Mouse (Mus musculus): ENCODE measurements around the gene Srek1ip1. TPM values are rescaled to one million over a fixed set of nuclear protein-coding genes. Genes with fewer than 3 reads are reported as not detected.
A peak's percentile ranks its signal among the peaks of the same experiment; 100 is the strongest.

Gene Srek1ip1
- polyA plus RNA-seq (2016; fragmentation: Nextera tagmentation; extraction: Ambion mirVana) = 23.5 and 24.1 TPM in 2 replicates

GRCm38 (mm10) chr13:104792184-104792583, at the start of gene Srek1ip1:
Gene Srek1ip1 (plus strand): TSS chr13:104792484.
- Histone ChIP-seq H3K9ac (replicated peaks) (no peak within 1 kb of the TSS), H3K4me3 (no peak within 1 kb of the TSS), H3K27ac (replicated peaks) (no peak within 1 kb of the TSS), H3K36me3 (peaks cover 18% of the 10 kb centered on the region), H3K27me3 (no peaks in the 10 kb centered on the region), H3K4me2 (replicated peaks) (no peak within 1 kb of the TSS), H3K9me3 (no peaks in the 10 kb centered on the region), H3K4me1 (no peaks in the 10 kb centered on the region)
- ATAC-seq (ENCODE audit: low FRiP score, low read depth) = no peak
- 91% methylated on average over 11 of the region's 11 CpGs for WGBS

DNA sequence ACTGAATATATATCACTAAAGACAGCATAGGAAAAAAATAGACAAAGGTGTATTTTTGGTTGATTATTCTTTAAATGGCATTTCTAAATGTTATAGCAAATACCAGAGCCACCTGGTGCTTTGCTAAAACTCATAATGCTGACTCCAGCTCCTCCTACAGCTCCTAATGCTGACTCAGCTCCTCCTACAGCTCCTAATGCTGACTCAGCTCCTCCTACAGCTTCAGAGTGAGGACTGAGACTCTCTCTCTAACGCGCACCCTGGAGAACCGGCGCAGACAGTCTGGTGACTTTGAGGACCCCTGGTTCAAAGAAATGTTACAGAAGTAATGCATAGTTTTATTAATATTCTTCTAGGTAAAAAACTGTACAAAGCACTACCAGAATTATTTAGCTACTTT, 49.4 kb upstream of the Srek1ip1 start:
- no peaks in the 10 kb centered on the region for H3K27me3 ChIP-seq
- no peaks in the 10 kb centered on the region for H3K9me3 ChIP-seq
- no peaks in the 10 kb centered on the region for H3K36me3 ChIP-seq
- H3K27ac ChIP-seq (replicated peaks) = no peak overlapping the region
- ATAC-seq (ENCODE audit: low FRiP score, low read depth) = no peak
- 92% methylated on average over 4 of the region's 4 CpGs for WGBS
- H3K4me2 ChIP-seq (replicated peaks) = no peak overlapping the region
- no peaks in the 10 kb centered on the region for H3K4me1 ChIP-seq
- no peak overlapping the region for H3K4me3 ChIP-seq
- H3K9ac ChIP-seq (replicated peaks) = no peak overlapping the region

DNA sequence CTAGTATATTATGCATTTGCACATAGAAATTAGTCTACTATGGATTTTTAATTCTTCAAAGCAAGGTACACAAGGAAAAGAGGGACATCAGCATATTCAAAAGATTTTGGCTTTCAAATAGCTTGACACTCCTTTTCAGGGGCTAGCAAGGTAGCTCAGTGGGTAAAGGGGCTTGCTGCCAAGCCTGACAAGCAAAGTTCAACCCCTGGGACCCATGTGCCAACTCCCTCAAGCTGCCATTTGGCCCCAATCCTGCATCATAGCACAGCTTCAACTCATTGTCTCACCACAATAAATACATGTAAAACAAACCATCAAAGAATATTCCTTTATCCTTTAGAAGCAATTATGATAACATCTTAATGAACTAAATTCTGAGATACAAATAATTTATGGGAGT, 45.3 kb upstream of the Srek1ip1 start:
- ATAC-seq (ENCODE audit: low FRiP score, low read depth) = no peak
- H3K4me2 ChIP-seq (replicated peaks) = no peak overlapping the region
- no peak overlapping the region for H3K9ac ChIP-seq (replicated peaks)
- no peaks in the 10 kb centered on the region for H3K9me3 ChIP-seq
- H3K27ac ChIP-seq (replicated peaks) = no peak overlapping the region
- H3K4me1 ChIP-seq = no peaks in the 10 kb centered on the region
- no peaks in the 10 kb centered on the region for H3K27me3 ChIP-seq
- H3K4me3 ChIP-seq = no peak overlapping the region
- H3K36me3 ChIP-seq = no peaks in the 10 kb centered on the region

DNA sequence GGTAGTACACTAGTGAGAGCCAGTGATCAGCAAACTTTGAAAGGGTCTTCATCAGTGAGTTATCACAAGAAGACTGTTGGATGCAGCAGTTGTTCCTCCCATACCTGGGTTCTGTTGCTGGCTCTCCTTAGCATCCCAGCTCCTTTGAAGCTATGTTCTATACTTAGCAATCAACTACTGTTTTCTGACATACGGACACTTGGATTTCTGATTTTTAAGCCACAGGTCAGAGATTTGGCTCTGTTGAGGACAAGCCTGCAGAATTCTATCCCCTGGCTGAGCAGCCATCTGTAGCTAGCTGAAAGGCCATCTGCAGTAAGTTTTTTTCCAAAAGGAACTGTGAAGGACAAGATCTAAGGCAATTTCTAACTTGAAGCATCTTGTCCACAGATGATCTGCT, 32.9 kb upstream of the Srek1ip1 start:
- no peak overlapping the region for H3K4me2 ChIP-seq (replicated peaks)
- no peaks in the 10 kb centered on the region for H3K9me3 ChIP-seq
- WGBS = 96% methylated on average over 1 of the region's 1 CpGs
- no peaks in the 10 kb centered on the region for H3K4me1 ChIP-seq
- no peaks in the 10 kb centered on the region for H3K36me3 ChIP-seq
- H3K27ac ChIP-seq (replicated peaks) = no peak overlapping the region
- H3K4me3 ChIP-seq = no peak overlapping the region
- H3K9ac ChIP-seq (replicated peaks) = no peak overlapping the region
- H3K27me3 ChIP-seq = no peaks in the 10 kb centered on the region
- ATAC-seq (ENCODE audit: low FRiP score, low read depth) = no peak

- H3K27me3 ChIP-seq = no peaks in the 10 kb centered on the region
- WGBS = 94% methylated on average over 4 of the region's 4 CpGs
- H3K4me1 ChIP-seq = no peaks in the 10 kb centered on the region
- H3K4me2 ChIP-seq (replicated peaks) = no peak overlapping the region
- H3K27ac ChIP-seq (replicated peaks) = no peak overlapping the region
- no peaks in the 10 kb centered on the region for H3K9me3 ChIP-seq
- no peak overlapping the region for H3K9ac ChIP-seq (replicated peaks)
- no peaks in the 10 kb centered on the region for H3K36me3 ChIP-seq
- H3K4me3 ChIP-seq = no peak overlapping the region
- no peak for ATAC-seq (ENCODE audit: low FRiP score, low read depth)
These were observed 29.9 kb upstream of the Srek1ip1 start for GRCm38 (mm10) chr13:104762401-104762800.

- no peaks in the 10 kb centered on the region for H3K9me3 ChIP-seq
- no peak overlapping the region for H3K27ac ChIP-seq (replicated peaks)
- no peaks in the 10 kb centered on the region for H3K36me3 ChIP-seq
- H3K4me2 ChIP-seq (replicated peaks) = no peak overlapping the region
- ATAC-seq (ENCODE audit: low FRiP score, low read depth) = no peak
- H3K9ac ChIP-seq (replicated peaks) = no peak overlapping the region
- no peak overlapping the region for H3K4me3 ChIP-seq
- H3K27me3 ChIP-seq = no peaks in the 10 kb centered on the region
- WGBS = 83% methylated on average over 3 of the region's 3 CpGs
- no peaks in the 10 kb centered on the region for H3K4me1 ChIP-seq
These were observed 29.1 kb upstream of the Srek1ip1 start for GRCm38 (mm10) chr13:104763193-104763592.

DNA sequence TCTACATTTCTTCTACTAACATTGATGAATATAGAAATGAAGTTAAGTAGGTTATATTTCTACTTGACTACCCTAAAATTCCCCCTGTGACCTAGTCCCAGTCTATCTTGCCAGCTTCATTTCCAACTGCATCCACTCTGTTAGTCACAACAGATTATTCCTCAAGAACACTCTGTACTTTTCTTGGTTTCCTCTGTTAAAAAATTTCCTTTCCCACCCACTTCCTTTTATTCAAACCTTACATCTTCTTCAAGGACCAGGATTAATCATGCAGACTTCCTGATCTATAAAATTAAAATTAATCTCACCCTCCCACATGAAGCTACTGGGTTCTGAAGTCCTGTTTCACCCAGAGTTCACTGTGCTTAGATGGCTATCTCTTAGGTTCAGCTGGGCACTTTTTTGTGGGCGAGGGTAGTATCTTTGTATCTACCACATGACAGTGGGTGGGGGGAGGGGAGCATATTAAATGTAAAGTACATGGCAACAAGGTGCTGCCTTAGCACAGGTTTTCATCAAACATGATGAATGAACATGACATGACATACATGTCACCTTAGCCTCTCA, 13.1 kb upstream of the Srek1ip1 start:
- Histone ChIP-seq H3K4me3 (no peak overlapping the region), H3K27me3 (no peaks in the 10 kb centered on the region), H3K27ac (replicated peaks) (no peak overlapping the region), H3K4me1 (no peaks in the 10 kb centered on the region), H3K4me2 (replicated peaks) (no peak overlapping the region), H3K36me3 (peaks cover 19% of the 10 kb centered on the region), H3K9ac (replicated peaks) (no peak overlapping the region), H3K9me3 (no peaks in the 10 kb centered on the region)
- ATAC-seq (ENCODE audit: low FRiP score, low read depth) = no peak
- WGBS = 92% methylated on average over 1 of the region's 1 CpGs

GRCm38 (mm10) chr13:104787260-104787659, 5.0 kb upstream of the Srek1ip1 start:
- 87% methylated on average over 4 of the region's 4 CpGs for WGBS
- Histone ChIP-seq H3K27me3 (no peaks in the 10 kb centered on the region), H3K9me3 (no peaks in the 10 kb centered on the region), H3K9ac (replicated peaks) (no peak overlapping the region), H3K4me2 (replicated peaks) (no peak overlapping the region), H3K27ac (replicated peaks) (no peak overlapping the region), H3K4me3 (no peak overlapping the region), H3K4me1 (no peaks in the 10 kb centered on the region), H3K36me3 (peaks cover 27% of the 10 kb centered on the region)
- ATAC-seq (ENCODE audit: low FRiP score, low read depth) = no peak

GRCm38 (mm10) chr13:104789663-104790062, 2.6 kb upstream of the Srek1ip1 start:
- no peaks in the 10 kb centered on the region for H3K4me1 ChIP-seq
- no peaks in the 10 kb centered on the region for H3K9me3 ChIP-seq
- ATAC-seq (ENCODE audit: low FRiP score, low read depth) = peak; percentile 75; the same call in 1 of the 2 replicates
- no peak overlapping the region for H3K27ac ChIP-seq (replicated peaks)
- H3K4me3 ChIP-seq = no peak overlapping the region
- peaks cover 17% of the 10 kb centered on the region for H3K36me3 ChIP-seq
- no peaks in the 10 kb centered on the region for H3K27me3 ChIP-seq
- no peak overlapping the region for H3K4me2 ChIP-seq (replicated peaks)
- no peak overlapping the region for H3K9ac ChIP-seq (replicated peaks)
- WGBS = 26% methylated on average over 2 of the region's 2 CpGs

- WGBS = 86% methylated on average over 3 of the region's 3 CpGs
- Histone ChIP-seq H3K27me3 (no peaks in the 10 kb centered on the region), H3K4me3 (no peak overlapping the region), H3K27ac (replicated peaks) (no peak overlapping the region), H3K9me3 (no peaks in the 10 kb centered on the region), H3K4me1 (no peaks in the 10 kb centered on the region), H3K36me3 (peaks cover 25% of the 10 kb centered on the region), H3K4me2 (replicated peaks) (no peak overlapping the region), H3K9ac (replicated peaks) (no peak overlapping the region)
- no peak for ATAC-seq (ENCODE audit: low FRiP score, low read depth)
These were observed 2.1 kb downstream of the Srek1ip1 start for GRCm38 (mm10) chr13:104794421-104794820.

- Histone ChIP-seq H3K27ac (replicated peaks) (no peak overlapping the region), H3K9me3 (no peaks in the 10 kb centered on the region), H3K36me3 (peaks cover 19% of the 10 kb centered on the region; the same call in 1 of the 2 replicates), H3K9ac (replicated peaks) (no peak overlapping the region), H3K4me2 (replicated peaks) (no peak overlapping the region), H3K4me1 (no peaks in the 10 kb centered on the region), H3K27me3 (no peaks in the 10 kb centered on the region), H3K4me3 (no peak overlapping the region)
- no peak for ATAC-seq (ENCODE audit: low FRiP score, low read depth)
- 95% methylated on average over 8 of the region's 8 CpGs for WGBS
These were observed 6.8 kb downstream of the Srek1ip1 start for GRCm38 (mm10) chr13:104799067-104799466.

DNA sequence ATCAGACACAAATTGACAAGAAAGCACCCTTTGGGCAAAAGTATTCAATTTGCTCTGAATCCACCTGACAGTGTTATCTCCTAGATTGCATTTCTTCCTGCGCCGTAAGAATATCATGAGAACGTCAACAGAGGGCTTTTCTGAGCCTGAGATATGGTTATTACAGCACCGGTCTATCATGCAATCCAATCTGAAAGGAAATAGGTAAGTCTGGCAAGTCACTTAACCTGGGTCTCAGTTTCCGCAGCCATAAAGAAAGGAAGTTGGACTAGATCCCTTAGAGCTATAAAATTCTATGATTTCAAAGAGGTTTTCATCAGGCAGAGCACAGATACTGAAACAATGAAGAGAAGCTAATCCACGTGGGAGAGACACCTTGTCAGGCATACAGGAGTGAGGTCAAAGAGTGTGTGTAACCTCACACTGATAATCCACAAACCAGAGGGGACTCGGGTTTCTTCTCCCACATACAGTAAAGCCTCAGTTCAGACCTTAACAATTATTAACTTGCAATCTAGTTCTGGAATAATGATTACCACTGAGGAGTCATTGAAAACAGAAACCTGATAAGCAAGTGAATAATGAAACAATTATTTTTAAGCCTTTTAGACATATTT, 7.4 kb downstream of the Srek1ip1 start:
- Histone ChIP-seq H3K9ac (replicated peaks) (no peak overlapping the region), H3K4me1 (no peaks in the 10 kb centered on the region), H3K36me3 (peaks cover 16% of the 10 kb centered on the region; the same call in 1 of the 2 replicates), H3K27me3 (no peaks in the 10 kb centered on the region), H3K9me3 (no peaks in the 10 kb centered on the region), H3K27ac (replicated peaks) (no peak overlapping the region), H3K4me3 (no peak overlapping the region), H3K4me2 (replicated peaks) (no peak overlapping the region)
- no peak for ATAC-seq (ENCODE audit: low FRiP score, low read depth)
- WGBS = 87% methylated on average over 7 of the region's 7 CpGs

- Histone ChIP-seq H3K4me2 (replicated peaks) (no peak overlapping the region), H3K27me3 (no peaks in the 10 kb centered on the region), H3K36me3 (0 out of 2 replicates have a peak, but pooled peaks cover 3% of the 10 kb centered on the region), H3K4me3 (no peak overlapping the region), H3K9ac (replicated peaks) (no peak overlapping the region), H3K4me1 (no peaks in the 10 kb centered on the region), H3K9me3 (no peaks in the 10 kb centered on the region), H3K27ac (replicated peaks) (no peak overlapping the region)
- 56% methylated on average over 3 of the region's 3 CpGs for WGBS
- no peak for ATAC-seq (ENCODE audit: low FRiP score, low read depth)
These were observed 13.4 kb downstream of the Srek1ip1 start for GRCm38 (mm10) chr13:104805681-104806080.
